Mouse (Mus musculus): ENCODE measurements around the gene Depdc7. TPM values are rescaled to one million over a fixed set of nuclear protein-coding genes. Genes with fewer than 3 reads are reported as not detected.

Gene Depdc7
- 6.2 and 11.0 TPM in 2 replicates for polyA plus RNA-seq (2012; rRNA removed)

DNA sequence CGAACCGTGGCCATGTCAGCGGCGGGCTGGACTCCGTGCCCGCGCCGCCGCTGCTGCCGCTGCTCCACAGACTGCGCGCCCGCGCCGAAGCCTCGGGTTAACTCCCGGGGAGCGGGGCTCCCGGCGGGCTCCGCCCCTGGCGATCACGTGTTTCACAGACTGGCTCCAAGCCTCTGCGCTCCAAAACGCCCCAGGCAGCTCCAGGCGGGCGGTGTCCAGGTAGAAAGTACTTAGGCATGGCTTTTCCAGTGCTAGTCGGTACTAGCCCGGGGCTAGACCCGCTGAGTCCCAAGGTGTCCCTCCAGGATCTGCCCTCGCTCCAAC is at the start of gene Depdc7:
Gene Depdc7, minus strand, starts transcription at position 138 of the 324 bp plus-strand sequence.
- WGBS, result under 1% methylated on average over 31 of the region's 31 CpGs
- DNase-seq (ENCODE audit: low read depth, low spot score), result peak; percentile 54

DNA sequence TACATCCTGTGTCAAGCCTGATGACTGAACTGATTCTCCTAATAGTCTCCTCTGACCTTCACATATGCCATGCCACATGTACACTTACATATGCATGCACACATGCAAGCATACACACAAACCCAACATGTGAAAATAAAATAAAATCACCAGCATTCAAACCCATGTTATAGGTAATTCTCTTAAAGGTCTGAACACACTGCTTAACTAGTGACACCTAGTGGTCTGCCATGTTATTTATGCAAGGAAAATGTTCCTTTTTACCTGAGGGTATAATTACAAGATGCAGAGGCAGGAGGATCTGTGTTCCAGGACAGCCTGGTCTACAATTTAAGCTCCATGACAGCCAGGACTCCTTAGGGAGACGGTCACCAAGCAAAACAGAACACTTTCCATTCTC is 32.1 kb upstream of the Depdc7 start:
- DNase-seq (ENCODE audit: low read depth, low spot score), result no peak
- WGBS, result 79% methylated on average over 1 of the region's 1 CpGs

DNA sequence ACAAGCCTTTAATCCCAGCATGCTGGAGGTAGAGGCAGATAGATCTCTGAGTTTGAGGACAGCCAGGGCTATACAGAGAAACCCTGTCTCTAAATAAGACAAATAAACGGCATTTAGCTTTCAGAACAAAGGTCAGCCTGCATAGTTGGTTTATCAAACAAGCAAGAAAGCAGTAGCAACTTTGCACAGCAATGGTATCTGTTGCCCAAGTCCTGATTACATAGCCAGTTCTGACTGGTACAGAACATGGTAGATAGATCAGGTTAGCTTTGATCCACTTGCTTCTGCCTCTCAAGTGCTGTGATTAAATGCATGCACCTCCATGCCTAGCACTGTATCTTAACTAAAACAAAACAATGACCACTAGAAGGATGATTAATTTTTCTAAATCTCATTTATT is 26.0 kb upstream of the Depdc7 start:
- 63% methylated on average over 1 of the region's 1 CpGs for WGBS
- DNase-seq (ENCODE audit: low read depth, low spot score), result no peak

DNA sequence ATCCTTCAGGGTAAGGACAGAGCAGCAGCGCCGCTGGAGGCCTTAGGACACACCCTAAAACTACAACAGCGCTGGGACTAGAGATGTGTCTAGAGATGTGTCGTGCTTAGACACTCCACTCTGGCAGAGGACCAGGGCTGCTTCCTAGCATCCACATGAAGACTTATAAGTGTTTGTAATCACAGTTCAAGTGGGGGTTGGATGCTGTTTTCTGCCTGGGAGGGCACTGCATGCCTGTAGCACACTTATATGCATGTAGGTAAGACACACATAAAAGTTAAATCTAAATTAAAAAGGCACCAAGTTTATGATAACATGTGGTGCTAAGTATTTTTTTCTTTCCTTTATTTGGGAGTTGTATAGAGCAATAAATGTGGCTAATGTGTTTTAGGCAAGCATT is 21.3 kb upstream of the Depdc7 start:
- 84% methylated on average over 4 of the region's 4 CpGs for whole genome bisulfite sequencing
- DNase-seq (ENCODE audit: low read depth, low spot score), result no peak

DNA sequence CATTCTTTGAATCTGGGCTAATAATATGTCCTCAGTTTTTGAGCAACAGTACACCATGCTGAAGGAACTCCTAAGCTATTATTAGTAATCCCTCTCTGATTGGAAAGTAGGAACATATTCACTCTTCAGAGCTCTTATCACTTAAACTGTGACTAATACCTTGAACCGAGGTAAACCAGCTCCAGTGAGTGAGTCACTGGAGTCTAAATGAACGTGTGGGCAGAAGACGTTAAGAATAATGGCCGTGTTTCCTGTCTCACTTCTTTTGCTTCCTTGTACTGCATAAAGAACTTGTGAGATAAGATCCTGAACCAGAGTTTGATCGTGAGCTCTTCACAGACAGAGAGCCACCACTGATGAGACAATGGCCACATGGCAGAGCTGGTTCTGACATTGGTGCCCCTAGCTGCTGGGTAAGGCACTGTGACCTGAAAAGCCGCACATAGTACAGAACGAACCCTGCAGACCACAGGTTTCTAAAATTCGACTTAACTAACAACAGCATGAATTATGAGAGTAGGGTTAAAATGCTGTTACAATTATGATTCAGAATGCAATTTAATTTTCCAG is 20.5 kb upstream of the Depdc7 start:
- WGBS, result 71% methylated on average over 8 of the region's 8 CpGs
- DNase-seq (ENCODE audit: low read depth, low spot score), result no peak

DNA sequence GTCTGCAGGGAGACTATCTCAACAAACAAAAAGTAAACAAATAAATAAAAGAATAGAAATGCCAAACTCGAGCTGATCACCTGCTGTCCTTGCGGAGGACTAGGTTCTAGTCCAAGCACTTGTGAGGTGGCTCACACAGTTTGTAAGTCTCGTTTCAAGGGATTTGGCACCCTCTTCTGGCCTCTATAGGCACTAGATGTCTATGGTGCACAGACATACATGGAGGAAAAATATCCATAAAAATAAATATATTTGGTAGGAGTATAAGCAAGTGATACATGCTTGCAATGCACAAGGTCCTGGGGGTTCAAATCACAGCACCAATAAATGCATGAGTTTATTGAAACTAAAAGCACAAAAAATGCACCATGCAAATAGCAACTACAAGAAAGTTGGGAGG is 7.9 kb upstream of the Depdc7 start:
- WGBS, result 47% methylated on average over 3 of the region's 3 CpGs
- no peak for DNase-seq (ENCODE audit: low read depth, low spot score)

DNA sequence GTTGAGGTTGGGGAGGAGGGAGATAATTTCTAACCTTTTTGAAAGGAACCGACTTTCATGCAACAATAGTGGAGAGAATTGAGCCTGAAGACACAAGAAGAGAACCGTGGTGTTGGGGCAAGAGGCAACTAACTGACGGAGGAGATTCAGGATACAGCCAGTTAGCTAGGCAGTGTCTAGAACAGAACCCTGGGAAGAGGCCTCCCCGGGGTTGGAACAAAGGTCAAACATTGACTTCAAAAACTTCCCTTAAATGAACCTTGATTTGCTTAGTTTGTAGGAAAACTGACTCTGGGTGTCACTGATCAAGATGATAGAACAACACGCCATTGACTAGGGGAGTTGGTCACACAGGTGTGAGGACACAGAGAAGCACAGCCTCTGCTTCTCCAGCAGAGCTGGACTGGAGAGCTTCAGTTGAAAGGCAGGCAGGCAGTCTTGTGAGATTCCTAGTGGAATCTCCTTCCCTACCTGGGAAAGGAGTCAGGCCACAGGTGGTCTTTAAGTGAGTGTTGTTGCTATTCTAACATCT is 6.0 kb upstream of the Depdc7 start:
- WGBS, result 53% methylated on average over 5 of the region's 5 CpGs
- DNase-seq (ENCODE audit: low read depth, low spot score), result no peak

DNA sequence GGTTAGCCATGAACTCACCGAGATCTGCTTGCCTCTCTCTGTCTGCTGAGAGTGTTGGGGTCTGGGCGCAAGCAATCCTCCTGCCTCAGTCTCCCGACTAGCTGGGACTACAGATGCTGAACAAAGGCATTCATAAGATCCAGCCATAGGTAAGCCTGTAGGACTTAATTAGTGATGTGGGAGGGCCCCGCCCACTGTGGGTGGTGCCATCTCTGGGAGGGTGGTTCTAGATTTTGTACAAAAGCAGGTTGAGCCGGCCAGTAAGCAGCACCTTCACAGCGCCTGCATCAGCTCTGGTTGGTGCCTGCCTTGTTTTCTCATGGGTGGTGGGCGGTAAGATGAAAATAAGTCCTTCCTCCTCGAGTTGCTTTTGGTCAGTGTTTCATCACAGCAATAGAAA is 3.6 kb upstream of the Depdc7 start:
- DNase-seq (ENCODE audit: low read depth, low spot score), result no peak
- 45% methylated on average over 8 of the region's 8 CpGs for WGBS

DNA sequence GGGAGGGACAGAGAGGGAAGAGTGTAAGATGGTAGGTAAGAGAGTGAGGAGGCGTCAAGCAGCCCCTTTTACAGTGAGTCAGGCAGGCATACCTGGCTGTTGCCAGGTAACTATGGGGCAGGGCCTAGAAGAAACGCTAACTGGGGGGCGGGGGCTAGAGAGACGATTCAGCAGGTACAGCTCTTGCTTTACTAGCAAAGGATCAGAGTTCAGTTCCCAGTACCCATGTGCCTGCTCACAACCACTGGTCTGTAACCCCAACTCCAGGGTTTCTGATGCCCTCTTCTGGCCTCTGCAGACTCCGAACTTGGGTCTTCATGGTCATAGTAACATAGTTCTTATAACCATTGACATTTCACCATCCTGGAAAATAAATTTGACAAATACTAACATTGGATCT is 1.3 kb upstream of the Depdc7 start:
- DNase-seq (ENCODE audit: low read depth, low spot score), result no peak
- WGBS, result 45% methylated on average over 5 of the region's 5 CpGs

DNA sequence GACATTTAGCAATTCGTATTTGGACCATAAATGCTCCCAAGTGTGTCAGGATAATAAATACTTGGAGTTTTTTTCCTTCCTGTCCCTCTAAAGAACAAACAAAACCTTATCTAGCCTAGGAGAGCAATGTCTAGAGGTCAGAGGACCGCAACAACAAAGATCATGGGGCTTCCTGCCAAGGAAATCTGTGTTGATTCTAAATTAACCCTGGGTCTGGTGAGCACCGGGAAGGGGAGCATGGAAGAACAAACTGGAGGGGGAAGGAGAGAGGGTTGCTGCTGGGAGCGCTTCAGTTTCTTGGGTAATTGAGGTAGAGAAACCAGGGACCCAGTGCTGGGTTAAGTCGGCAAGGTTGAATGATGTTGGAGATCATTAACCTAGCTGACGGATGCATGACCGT is 482 bp upstream of the Depdc7 start:
- 21% methylated on average over 7 of the region's 7 CpGs for WGBS
- DNase-seq (ENCODE audit: low read depth, low spot score), result peak; percentile 21

DNA sequence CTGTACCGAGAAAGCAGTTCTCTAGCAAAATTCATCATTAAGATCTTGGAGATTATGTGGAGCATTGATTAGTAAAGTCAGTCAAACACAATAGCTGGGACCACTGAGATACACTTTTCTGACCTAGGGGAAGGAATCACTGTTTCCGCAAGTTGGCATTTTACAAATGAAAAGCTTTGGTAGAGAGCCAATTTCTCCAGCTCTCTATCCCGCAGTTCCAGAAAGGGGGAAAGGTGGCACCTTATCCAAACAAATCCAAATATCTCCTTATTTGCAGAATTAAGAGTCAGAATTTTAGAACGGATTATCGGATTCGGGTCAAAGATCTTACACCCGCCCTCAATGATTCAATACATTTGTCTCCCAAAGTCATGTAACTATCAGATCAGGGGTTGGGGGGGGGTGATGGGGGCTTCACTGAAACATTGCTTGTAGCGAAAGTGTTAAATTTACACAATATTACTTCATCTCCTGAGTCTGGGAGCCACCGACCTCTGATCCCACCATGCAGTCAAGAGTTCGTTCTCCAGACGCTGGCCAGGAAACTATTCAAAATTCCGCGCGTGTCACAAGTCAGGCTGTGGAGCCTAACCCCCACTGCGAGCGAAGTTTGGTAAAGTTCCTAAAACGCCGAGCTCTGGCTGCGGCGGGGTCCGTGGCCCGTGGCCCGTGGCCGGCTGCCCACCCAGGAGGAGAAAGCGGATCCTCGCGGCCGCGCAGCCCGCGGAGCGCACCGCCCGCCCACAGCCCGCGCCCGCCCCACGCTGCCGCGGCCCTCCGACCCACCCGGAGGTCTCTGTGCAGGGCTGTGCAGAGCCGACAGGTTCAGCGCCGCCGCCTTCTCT is 560 bp downstream of the Depdc7 start:
- no peak for DNase-seq (ENCODE audit: low read depth, low spot score)
- WGBS, result 6% methylated on average over 46 of the region's 46 CpGs

DNA sequence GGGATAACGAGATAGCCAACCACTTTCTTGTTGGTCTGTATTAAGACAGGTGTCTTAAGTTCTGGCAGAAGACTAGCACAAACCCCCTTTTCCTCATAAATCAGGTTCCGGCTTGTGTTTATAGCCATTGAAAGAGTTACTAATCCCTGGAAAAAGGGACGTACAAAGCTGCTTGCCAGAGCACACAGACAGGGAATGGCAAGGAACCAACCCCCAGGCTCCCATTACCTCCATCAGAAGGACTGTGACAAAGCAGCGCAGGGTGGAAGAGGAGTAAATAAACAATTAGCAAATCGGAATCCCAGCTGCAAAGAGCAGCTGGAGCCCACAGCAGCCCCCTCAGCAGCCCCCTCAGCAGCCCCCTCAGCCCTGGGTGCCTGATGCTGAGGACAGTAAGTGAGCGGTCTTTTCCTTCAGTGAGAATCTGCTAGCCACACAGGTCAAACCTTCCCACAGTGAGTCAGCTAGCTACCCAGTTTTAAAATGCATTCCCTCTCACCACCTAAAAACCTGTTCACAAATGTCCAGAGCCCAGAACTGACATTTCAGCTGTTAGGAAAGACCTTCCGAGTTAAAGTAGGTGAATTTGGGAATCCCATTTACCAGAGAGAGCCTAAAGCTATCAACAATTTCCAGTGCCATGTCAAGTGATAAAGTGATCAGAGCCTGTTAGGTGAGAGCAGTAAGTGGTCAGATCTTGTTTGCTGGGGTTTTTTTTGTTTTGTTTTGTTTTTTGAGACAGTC is 1.5 kb downstream of the Depdc7 start:
- 63% methylated on average over 7 of the region's 7 CpGs for WGBS

DNA sequence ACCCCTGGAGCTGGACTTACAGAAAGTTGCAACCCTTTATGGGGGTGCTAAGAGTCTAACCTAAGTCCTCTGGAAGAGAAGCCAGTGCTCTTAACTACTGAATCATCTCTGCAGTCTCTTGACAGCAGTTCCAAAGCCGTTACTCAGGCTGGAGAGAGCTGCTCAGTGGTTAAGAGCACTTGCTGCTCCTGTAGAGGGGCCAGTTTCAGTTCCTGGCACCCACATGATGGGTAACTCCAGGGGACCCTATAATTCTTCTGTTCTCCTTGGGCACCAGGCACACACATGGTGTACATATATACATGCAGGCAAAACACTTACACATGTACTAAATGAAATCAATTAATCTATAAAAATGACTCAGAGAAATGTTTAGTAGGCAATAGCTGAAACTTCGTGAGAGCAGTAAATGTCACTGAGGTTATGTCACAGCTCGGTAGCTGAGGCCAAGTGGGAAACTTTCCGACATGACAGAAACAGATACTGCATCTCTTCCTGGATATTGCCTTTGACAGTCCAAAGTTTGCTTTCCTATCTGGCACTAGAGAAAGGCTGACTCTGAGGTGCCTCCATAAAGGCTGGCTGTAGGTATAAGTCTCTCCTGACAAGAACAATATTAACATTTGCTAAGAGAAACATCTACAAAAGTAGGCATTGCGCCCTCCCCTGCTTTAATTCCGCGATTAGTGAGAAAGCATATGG is 2.3 kb downstream of the Depdc7 start:
- WGBS, result 42% methylated on average over 7 of the region's 7 CpGs
- no peak for DNase-seq (ENCODE audit: low read depth, low spot score)

More for the DNA sequence above, 1.5 kb downstream of the Depdc7 start:
- no peak for DNase-seq (ENCODE audit: low read depth, low spot score)

DNA sequence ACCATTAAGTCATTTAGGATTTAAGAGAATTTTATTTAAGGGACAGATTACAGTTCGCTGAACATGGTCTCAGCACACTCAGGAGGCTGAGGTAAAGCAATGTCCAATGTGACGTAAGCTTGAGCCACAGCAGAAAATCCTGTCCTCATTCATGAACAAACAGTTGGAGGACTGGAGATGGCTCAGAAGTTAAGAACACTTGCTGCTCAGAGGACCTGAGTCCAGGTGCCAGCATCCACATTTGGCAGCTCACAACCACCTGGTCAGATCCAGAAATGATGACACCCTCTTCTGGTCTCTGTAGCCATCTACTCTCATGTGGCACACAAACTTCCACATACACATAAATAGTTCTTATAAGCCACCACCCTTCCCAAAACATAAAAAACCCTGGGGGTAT is 3.0 kb downstream of the Depdc7 start:
- DNase-seq (ENCODE audit: low read depth, low spot score), result no peak
- 96% methylated on average over 2 of the region's 2 CpGs for WGBS

DNA sequence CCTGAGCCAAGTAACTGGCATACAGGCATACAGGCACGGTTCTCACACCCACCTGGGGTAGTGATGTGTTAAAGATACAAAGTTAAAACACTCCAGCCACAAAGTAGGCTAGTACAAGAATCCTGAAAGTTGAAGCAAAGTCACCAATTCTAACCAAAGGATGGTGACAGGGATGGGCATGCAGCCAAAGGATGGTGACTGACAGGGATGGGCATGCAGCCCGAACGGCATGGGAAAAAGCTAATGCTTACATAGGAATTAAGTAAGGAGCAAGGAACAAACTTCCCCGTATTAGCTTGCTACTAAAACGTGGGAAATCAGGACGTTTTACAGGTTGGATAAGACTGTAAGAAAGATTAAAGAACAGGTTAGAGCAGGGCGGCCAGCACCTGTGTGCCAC is 6.4 kb downstream of the Depdc7 start:
- WGBS, result 59% methylated on average over 7 of the region's 7 CpGs
- no peak for DNase-seq (ENCODE audit: low read depth, low spot score)

DNA sequence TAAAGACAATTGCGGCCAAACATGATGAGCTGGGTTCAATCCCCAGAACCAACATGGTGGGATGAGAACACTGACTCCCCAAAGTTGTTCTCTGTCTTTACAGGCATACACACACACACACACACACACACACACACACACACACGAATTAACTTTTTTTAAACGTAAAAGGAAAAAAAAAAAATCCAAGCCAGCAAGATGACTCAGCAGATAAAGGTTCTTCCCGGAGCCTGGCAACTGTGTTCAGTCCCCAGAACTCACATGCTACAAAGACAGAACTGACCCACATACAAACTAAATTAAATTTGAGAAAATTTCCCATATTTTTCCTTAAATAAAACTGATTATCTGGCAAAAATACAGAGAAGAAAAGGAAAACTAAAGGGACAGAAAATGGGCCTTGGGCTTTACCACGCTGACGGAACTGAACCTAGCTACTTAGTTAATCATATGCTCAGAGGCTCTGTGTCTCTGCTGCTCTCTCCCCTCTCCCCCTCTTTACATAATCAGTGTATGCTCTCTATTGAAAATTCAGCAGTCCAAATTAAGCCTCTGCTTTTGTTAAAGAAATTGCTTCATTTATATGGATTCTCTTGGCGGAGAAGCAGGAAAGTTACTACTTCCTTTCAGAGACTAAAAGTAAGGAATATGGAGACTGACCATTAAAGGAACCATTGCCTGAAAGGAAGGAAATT is 10.0 kb downstream of the Depdc7 start:
- 69% methylated on average over 7 of the region's 7 CpGs for WGBS
- no peak for DNase-seq (ENCODE audit: low read depth, low spot score)

DNA sequence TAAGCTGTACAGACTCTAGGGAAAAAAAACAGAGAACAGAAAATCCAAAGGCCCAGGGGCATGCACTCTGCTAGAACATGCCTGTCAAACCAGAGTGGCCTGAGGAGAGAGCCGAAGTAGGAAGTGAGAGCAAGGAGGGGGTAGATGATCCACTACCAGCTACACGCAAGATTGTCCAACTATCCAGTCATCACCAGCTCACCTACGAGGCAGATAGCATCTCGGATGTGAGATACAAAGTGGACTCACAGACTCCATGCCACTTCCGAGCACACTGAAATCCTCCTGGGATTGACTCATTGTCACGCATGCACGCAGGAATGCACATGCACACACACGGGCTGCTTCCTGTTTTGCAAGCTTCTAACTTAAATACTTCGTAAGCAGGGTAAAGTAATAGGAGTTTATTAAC is 10.6 kb downstream of the Depdc7 start:
- no peak for DNase-seq (ENCODE audit: low read depth, low spot score)
- 77% methylated on average over 9 of the region's 9 CpGs for WGBS

DNA sequence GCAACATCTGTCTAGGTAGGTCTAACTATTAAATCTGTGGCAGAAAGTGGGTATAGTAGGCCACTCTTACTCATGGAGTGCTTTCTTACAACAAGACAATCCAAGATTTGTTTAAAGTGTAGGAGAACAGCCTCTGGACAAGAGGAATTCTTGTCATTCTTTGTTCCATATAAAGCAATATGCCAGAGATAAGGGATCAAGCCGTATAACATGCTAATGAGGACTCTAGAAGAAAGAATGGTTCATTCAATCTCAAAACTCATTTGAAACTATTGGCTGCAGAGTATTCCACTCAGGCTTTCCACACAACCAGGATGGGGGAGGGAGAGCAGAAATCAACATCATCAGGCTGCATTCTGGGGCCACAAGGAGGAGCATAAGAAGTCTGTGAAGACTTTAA is 15.3 kb downstream of the Depdc7 start:
- WGBS, result 53% methylated on average over 1 of the region's 1 CpGs
- no peak for DNase-seq (ENCODE audit: low read depth, low spot score)

DNA sequence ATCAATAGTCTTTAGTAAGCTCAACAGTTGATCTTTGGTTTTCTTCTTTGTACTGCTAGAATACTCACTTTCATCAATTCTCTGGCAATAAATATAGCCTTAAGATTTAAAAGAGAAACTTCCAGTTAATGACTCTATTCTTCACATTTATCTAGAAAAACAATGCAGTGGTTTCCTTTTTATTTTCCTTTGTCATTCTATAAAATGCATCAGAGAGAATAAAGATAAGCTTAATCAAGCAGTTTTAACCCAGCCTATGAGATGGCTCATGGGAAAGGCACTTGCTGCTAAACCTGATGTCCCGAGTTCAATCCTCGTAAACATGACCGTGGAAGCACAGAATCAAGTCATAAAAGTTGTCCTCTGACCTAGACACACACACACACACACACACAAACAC is 20.7 kb downstream of the Depdc7 start:
- no peak for DNase-seq (ENCODE audit: low read depth, low spot score)
- WGBS, result 9% methylated on average over 3 of the region's 3 CpGs
